Mouse (Mus musculus) hindbrain, embryonic 11.5 days (tissue): Measurements from ENCODE around the gene Defb47. TPM values are rescaled to one million over a fixed set of nuclear protein-coding genes. Genes with fewer than 3 reads are reported as not detected.

Experiments used
- ATAC-seq: fragments of 200-750 bp; cut with Nextera tagmentation; 2 replicates; pipeline ENCODE4 v1.8.0; 2017; ENCODE audit warnings: mild to moderate bottlenecking, moderate TSS enrichment, moderate library complexity; ENCODE audit not compliant: low FRiP score
- DNase-seq: peaks from one replicate; pipeline ENCODE4 v3.0.0-alpha.2; 2015; ENCODE audit warnings: low spot score
- H3K27ac ChIP-seq: fragments of 300-500 bp; sonication (generic); 2 replicates; pipeline ENCODE4 v1.5.1; 2014; ENCODE audit warnings: mild to moderate bottlenecking, low read depth, low read length
- H3K27me3 ChIP-seq: fragments of 300-500 bp; sonication (generic); 2 replicates; pipeline ENCODE4 v1.6.1; 2014; ENCODE audit warnings: mild to moderate bottlenecking, low read length, moderate library complexity, mixed read lengths; ENCODE audit not compliant: control insufficient read depth, insufficient read depth
- H3K36me3 ChIP-seq: fragments of 300-500 bp; sonication (generic); 2 replicates; pipeline ENCODE4 v1.6.1; 2014; ENCODE audit warnings: mild to moderate bottlenecking, low read length, moderate library complexity, mixed read lengths; ENCODE audit not compliant: control insufficient read depth, insufficient read depth
- H3K4me1 ChIP-seq: fragments of 300-500 bp; sonication (generic); replicated peaks from 2 replicates; pipeline ENCODE4 v1.6.1; 2014; ENCODE audit warnings: low read length, mixed read lengths; ENCODE audit not compliant: control insufficient read depth, insufficient read depth
- H3K4me2 ChIP-seq: fragments of 300-500 bp; sonication (generic); replicated peaks from 2 replicates; pipeline ENCODE4 v1.6.1; 2014; ENCODE audit warnings: mild to moderate bottlenecking, low read depth, low read length
- H3K4me3 ChIP-seq: fragments of 300-500 bp; sonication (generic); 2 replicates; pipeline ENCODE4 v1.5.1; 2014; ENCODE audit warnings: low read depth, low read length
- H3K9ac ChIP-seq: fragments of 300-500 bp; sonication (generic); 2 replicates; pipeline ENCODE4 v1.6.1; 2014; ENCODE audit warnings: low read depth, low read length
- H3K9me3 ChIP-seq: fragments of 300-500 bp; sonication (generic); 2 replicates; pipeline ENCODE4 v1.6.1; 2016; ENCODE audit warnings: low read length; ENCODE audit not compliant: control insufficient read depth
- WGBS: fragments of 180-500 bp; shearing (Covaris S2); extraction: QIAGEN DNeasy Blood & Tissue Kit; methylation state at CpG from one replicate; pipeline ENCODE4 v1.1.7; 2014; 5-methylcytosine and 5-hydroxymethylcytosine counted together
- polyA plus RNA-seq: library from polyadenylated mRNA; unstranded; fragments of >200 nt; fragmentation: Nextera tagmentation; extraction: Ambion mirVana; gene quantifications from 2 replicates; pipeline ENCODE4 v1.2.1, GENCODE M21; 2014

Defb47 gene
- not detected in 2 replicates for polyA plus RNA-seq

- Histone ChIP-seq H3K4me2 (no peak within 1 kb of the TSS), H3K4me3 (no peak within 1 kb of the TSS), H3K27me3 (no peaks in the 10 kb centered on the region), H3K4me1 (no peaks in the 10 kb centered on the region), H3K36me3 (no peaks in the 10 kb centered on the region), H3K27ac (no peak within 1 kb of the TSS), H3K9ac (no peak within 1 kb of the TSS), H3K9me3 (no peaks in the 10 kb centered on the region)
- WGBS: 82% methylated on average over 8 of the region's 8 CpGs
- ATAC-seq (no peak), DNase-seq (no peak)
Observed at GRCm38 (mm10) chr14:62997777-62998176, at the start of gene Defb47. Gene Defb47 (plus strand): TSS chr14:62998077.

GRCm38 (mm10) chr14:62956091-62956490 is 41.8 kb upstream of the Defb47 start:
- no peak for ATAC-seq
- 88% methylated on average over 9 of the region's 9 CpGs for WGBS
- no peak for DNase-seq
- H3K9me3 ChIP-seq: no peaks in the 10 kb centered on the region
- no peaks in the 10 kb centered on the region for H3K27me3 ChIP-seq
- H3K9ac ChIP-seq: no peak overlapping the region
- H3K27ac ChIP-seq: no peak overlapping the region
- no peak overlapping the region for H3K4me3 ChIP-seq
- H3K4me2 ChIP-seq: no peak overlapping the region
- 0 out of 2 replicates have a peak, but pooled peaks cover 2% of the 10 kb centered on the region for H3K36me3 ChIP-seq
- H3K4me1 ChIP-seq: no peaks in the 10 kb centered on the region

DNA sequence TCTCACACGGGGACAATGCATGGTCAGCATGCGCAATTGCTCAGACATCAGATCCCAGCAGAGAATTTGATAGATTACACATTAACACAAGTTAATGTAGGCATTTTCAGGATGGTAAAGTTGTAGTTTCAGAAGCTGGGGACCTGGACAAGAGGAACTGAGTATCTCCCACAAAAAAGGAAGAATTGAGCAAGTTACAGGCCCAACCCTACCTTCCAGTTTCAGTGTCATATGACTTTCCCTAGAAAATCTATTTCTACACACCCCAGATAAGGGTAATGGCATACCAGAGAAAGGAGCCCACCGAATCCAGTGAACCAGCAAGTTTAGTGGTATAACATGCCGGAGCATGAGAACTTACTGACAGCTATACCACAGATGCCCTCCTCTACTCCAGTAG is 34.2 kb upstream of the Defb47 start:
- Histone ChIP-seq H3K9ac (no peak overlapping the region), H3K27ac (no peak overlapping the region), H3K36me3 (0 out of 2 replicates have a peak, but pooled peaks cover 2% of the 10 kb centered on the region), H3K9me3 (no peaks in the 10 kb centered on the region), H3K4me1 (no peaks in the 10 kb centered on the region), H3K4me2 (no peak overlapping the region), H3K4me3 (no peak overlapping the region), H3K27me3 (no peaks in the 10 kb centered on the region)
- WGBS: 78% methylated on average over 4 of the region's 4 CpGs
- ATAC-seq: no peak
- DNase-seq: no peak

DNA sequence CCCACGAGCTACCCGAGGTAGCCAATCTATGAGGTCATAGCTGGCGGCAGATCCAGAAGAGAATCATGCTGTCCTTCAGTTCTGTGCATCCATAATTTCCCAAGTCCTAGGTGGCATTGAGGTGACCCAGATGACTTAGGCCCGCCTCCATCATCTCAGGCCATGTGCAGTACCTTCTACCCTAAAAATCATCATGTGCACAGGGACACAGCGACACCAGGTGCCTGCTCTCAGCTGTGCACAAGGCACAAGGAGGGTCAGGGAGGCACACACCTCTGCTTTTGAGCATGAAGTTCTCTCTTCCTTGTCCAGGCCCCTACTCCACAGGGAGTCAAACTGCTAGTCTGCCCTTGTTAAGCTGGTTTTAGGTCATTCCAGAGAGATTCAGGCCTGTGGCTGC is 32.5 kb upstream of the Defb47 start:
- DNase-seq (no peak), ATAC-seq (no peak)
- H3K9me3 ChIP-seq: no peaks in the 10 kb centered on the region
- H3K36me3 ChIP-seq: no peaks in the 10 kb centered on the region
- H3K9ac ChIP-seq: no peak overlapping the region
- H3K27ac ChIP-seq: no peak overlapping the region
- H3K4me1 ChIP-seq: no peaks in the 10 kb centered on the region
- WGBS: 84% methylated on average over 5 of the region's 5 CpGs
- no peak overlapping the region for H3K4me3 ChIP-seq
- H3K4me2 ChIP-seq: no peak overlapping the region
- H3K27me3 ChIP-seq: no peaks in the 10 kb centered on the region

GRCm38 (mm10) chr14:62965811-62966520 is 31.9 kb upstream of the Defb47 start:
- H3K9ac ChIP-seq: no peak overlapping the region
- H3K9me3 ChIP-seq: no peaks in the 10 kb centered on the region
- no peaks in the 10 kb centered on the region for H3K36me3 ChIP-seq
- no peaks in the 10 kb centered on the region for H3K4me1 ChIP-seq
- H3K4me2 ChIP-seq: no peak overlapping the region; the same call in 1 of the 2 replicates
- no peak overlapping the region for H3K27ac ChIP-seq
- 35% methylated on average over 15 of the region's 15 CpGs for WGBS
- H3K4me3 ChIP-seq: no peak overlapping the region
- DNase-seq: peak; percentile 21
- no peak for ATAC-seq
- H3K27me3 ChIP-seq: no peaks in the 10 kb centered on the region

DNA sequence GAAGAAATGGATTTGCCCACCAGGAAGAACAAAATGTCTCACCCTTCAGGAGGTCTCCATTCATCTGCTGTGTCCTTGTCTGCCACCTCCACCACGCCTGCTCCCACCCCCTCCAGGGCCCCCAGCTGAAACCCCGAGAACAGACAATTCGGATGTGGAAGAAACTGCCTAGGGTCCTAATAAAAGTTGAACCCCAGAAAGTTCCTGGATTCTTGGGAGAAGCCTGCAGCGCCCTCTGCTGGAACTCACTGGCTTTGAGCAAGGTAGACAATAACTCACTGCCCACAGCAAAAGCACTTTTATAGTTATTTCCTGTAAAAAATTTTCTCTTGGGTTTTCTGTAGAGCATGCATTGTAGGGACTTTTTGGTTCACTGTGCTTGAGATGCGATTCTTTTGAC is 22.8 kb upstream of the Defb47 start:
- Histone ChIP-seq H3K27me3 (no peaks in the 10 kb centered on the region), H3K9me3 (no peaks in the 10 kb centered on the region), H3K36me3 (no peaks in the 10 kb centered on the region), H3K4me1 (no peaks in the 10 kb centered on the region), H3K4me2 (no peak overlapping the region), H3K4me3 (no peak overlapping the region), H3K9ac (no peak overlapping the region), H3K27ac (no peak overlapping the region)
- peak; percentile 83 for DNase-seq
- WGBS: 14% methylated on average over 5 of the region's 5 CpGs
- no peak for ATAC-seq

DNA sequence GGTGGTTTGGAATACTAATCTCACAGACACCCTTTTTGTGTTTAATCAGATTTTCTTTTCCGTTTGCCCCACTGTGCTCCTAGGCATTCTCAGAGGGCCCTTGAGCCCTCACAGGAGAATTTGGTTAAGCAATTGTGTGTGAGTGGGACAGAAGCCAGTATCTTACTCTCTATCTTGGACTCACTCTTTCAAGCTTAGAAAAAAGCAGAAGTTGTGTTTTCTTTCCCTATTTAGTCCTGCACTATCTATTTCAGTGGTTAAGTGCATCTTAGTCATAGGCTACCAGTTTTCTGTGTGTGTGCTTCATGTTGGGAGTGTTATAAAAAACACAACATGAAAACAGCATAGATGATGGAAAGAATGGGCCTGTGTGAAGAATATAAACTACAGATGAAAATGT is 18.1 kb upstream of the Defb47 start:
- Histone ChIP-seq H3K9me3 (no peaks in the 10 kb centered on the region), H3K4me3 (no peak overlapping the region), H3K36me3 (no peaks in the 10 kb centered on the region), H3K27me3 (no peaks in the 10 kb centered on the region), H3K9ac (no peak overlapping the region), H3K4me2 (no peak overlapping the region), H3K4me1 (no peaks in the 10 kb centered on the region), H3K27ac (no peak overlapping the region)
- DNase-seq (no peak), ATAC-seq (no peak)
- 78% methylated on average over 1 of the region's 1 CpGs for WGBS

- H3K36me3 ChIP-seq: no peaks in the 10 kb centered on the region
- DNase-seq: no peak
- no peaks in the 10 kb centered on the region for H3K9me3 ChIP-seq
- 78% methylated on average over 1 of the region's 1 CpGs for WGBS
- H3K27me3 ChIP-seq: no peaks in the 10 kb centered on the region
- no peak within 1 kb of the TSS for H3K27ac ChIP-seq
- H3K4me1 ChIP-seq: no peaks in the 10 kb centered on the region
- H3K9ac ChIP-seq: no peak within 1 kb of the TSS
- no peak for ATAC-seq
- no peak within 1 kb of the TSS for H3K4me2 ChIP-seq
- no peak within 1 kb of the TSS for H3K4me3 ChIP-seq
Observed at GRCm38 (mm10) chr14:62984410-62984809, 13.5 kb upstream of the Defb47 start, which contains the start of gene Defb48. Gene Defb48 (minus strand): TSS chr14:62984510.

GRCm38 (mm10) chr14:62991271-62991670 is 6.6 kb upstream of the Defb47 start:
- no peak overlapping the region for H3K27ac ChIP-seq
- no peak overlapping the region for H3K4me2 ChIP-seq
- H3K4me1 ChIP-seq: no peaks in the 10 kb centered on the region
- no peak overlapping the region for H3K4me3 ChIP-seq
- no peaks in the 10 kb centered on the region for H3K9me3 ChIP-seq
- no peaks in the 10 kb centered on the region for H3K27me3 ChIP-seq
- ATAC-seq: no peak
- H3K9ac ChIP-seq: no peak overlapping the region
- H3K36me3 ChIP-seq: no peaks in the 10 kb centered on the region
- 83% methylated on average over 3 of the region's 3 CpGs for WGBS
- no peak for DNase-seq
